Mouse (Mus musculus) gastrocnemius, postnatal 25 days (tissue): ENCODE measurements at regions not wholly inside any gene's neighbourhood (a gene's known extent, or its start where the extent isn't known, plus 50 kb on each side); places are given as distances from the start of the nearest gene placed in this dataset.
"Not testable (repeated sequence)": the region's sequence is repeated elsewhere in the genome, so short reads cannot be mapped to it uniquely, and the experiment has no call there.

Experiments
- DNase-seq: peaks from one replicate; pipeline ENCODE4 v3.0.0; 2022

DNA sequence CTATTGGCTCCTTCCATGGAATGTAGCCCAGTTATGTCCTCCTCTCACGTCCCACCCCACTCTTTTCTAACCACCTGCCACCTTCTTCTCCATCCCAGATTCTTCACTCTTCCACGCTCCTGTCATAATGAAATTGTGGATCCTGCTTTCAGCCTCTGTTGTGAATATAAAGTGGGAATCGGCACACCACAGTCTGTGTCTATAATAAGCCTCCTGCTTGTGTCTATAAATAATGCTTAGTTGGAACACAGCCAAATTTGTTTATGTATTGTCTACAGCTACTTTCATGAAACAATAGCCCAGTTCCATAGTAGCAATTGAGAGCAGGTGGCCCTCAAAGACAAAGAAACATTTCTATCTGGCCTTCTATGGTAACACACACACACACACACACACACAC, 137.5 kb upstream of the Rps6ka3 start:
- DNase-seq = no peak

DNA sequence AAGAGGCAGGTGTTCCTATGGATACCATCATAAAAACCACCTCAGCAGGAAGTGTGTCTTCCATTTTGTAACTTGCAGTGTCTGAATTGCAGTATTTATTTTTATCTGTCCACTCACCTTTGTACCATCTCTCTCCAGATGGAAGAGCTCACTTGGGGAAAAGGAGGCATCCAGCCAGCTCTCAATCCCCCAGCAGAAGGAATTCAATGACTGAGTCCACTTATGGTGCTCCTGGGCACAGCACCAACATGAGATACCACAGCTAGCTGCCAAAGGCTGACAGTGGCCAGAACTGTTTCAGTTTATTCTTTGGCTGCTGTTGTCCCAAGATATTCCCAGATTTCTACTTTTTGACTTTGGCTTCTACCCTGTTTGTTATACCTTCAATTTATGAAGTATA, 136.6 kb upstream of the Rps6ka3 start:
- DNase-seq = no peak

DNA sequence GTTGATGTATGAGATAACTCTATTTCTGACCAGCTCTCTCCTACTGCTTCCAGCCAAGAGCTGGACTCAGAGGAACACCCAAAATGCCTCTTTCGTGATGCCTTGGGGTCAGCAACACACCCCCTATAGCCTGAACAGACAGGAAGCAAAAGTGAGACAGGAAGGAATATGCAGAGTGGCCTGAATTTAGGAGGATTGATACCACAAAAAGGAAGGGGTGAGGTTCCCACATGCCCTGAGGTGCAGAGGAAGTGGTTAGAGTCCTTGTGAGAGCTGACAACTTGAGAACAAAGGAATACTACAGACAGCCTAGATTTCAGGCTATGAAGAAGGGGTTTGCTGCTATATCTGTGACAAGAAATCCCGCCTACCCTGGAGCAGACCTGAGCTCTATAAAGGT, 129.6 kb upstream of the Rps6ka3 start:
- no peak for DNase-seq

DNA sequence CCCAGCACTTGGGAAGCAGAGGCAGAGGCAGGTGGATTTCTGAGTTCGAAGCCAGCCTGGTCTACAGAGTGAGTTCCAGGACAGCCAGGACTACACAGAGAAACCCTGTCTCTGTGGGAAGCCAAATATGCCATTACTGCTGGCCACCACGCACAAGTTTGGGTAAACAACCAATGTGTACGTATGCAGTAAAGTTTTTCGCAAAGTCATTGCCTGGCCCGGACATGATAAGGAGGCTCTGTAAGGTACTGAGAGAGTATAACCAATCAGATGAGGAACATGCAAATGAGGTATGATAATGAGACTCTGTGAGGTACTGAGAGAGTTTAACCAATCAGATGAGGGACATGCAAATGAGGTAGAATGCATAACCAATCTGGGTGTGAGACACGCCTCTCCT, 99.5 kb upstream of the Rps6ka3 start:
- not testable (repeated sequence) for DNase-seq

DNA sequence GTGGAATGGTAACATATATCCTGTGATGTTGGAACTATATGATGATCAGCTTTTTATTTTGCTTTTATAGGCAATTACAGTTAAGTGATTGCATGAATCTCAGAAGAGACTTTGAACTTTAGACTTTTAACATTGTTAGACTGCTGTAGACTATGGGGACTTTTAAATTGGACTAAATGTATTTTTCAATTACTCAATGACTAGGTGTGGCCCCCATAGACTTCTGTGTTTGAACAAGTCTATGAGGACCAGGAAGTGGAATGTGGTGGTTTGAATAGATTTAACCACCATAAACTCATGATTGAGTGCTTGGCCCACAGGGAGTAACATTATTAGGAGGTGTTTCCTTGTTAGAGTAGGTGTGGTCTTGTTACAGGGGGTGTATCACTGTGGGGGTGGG, 93.9 kb upstream of the Rps6ka3 start:
- DNase-seq = no peak

DNA sequence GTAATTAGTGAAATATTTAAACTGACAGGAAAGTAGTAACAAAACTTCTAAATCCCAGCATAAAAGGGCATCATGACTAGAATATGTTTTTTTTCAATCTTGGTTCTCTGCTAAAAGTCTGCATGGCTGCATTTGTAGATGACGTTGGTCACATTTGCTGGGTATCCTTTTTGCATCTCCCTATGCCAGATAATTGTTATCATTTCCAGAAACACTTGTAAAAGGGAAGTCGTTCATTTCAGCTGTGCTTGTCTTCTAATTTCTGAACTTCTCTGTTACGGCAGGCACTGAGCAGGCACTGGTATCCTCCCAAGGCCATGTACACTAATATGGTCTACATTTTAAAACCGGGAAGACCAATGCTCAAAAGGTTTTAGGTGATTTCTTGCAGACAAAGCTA, 69.6 kb upstream of the Rps6ka3 start:
- DNase-seq = no peak

DNA sequence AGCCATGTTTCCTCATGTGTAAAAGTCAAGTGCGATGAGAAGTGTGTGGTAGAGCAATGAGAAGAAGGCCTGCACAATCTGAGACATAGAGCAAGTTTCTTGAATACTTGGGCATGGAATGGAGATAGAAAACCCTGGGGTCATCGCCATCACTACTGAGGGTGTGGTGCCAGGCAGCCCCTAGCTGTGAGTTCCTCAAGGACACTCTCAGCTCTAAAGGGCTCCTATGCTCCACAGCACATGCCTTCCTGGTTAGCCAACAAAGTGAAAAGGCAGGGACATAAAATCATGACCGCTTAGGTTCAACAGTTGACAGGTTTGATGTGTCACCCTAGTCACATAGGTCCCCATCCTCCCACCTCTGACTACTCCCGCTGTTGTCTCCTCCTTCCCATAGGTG, 66.8 kb upstream of the Rps6ka3 start:
- DNase-seq = no peak

DNA sequence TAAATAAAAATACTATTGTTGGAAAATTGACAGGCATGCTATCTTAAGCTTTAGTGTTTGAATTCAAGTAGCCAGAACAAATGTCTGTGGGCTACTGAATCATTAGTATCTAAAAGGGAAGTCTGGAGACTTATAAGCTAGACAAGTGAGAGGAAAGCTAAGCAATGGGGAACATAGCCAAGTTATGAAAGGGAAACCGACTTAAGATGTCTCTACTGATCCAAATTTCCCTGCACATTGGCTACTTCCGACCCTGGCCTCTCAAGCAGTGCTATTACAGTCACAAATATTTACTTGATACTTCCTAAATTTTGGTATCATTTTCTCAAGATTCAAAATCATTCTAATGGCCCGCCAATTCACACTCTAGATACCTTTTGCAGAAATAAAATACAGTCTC, 65.4 kb upstream of the Rps6ka3 start:
- DNase-seq = no peak

DNA sequence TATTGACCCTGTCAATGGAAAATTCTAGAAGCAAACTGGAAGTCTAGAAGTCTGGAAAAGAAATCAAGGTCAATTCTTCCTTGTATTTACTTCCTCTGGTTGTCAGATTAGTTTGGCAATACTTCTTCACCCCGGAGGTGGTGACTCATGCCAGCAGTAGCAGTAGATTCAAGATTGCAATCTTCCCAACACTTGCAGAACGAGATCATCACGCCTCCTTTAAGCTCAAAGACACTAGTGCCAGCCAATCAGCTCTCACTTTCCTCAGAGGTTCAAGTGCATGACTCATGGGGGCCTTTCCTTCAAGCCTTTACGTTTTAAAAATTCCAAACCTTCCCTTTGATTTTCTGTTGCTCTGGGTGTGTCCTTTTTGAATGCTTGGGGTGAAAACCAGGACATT, 64.9 kb upstream of the Rps6ka3 start:
- no peak for DNase-seq

DNA sequence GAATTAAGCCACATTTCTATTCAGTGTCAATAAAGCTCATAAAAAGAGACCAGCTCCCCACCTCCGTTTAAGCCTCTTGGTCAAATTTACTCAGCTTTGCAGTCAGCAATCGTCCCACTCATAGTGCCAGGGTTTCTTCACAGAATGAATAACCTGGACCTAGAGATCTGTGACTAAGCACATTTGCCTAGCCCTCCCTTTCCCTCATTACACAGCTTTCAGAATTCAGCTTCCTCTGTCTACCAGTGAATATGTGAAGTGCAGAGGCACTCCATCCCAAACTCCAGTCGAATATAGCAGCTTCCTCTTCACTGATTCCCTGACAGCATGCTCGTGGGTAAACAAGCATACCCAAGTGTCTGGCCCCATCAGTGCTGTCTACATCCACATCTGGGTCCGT, 54.3 kb upstream of the Rps6ka3 start:
- DNase-seq = no peak

DNA sequence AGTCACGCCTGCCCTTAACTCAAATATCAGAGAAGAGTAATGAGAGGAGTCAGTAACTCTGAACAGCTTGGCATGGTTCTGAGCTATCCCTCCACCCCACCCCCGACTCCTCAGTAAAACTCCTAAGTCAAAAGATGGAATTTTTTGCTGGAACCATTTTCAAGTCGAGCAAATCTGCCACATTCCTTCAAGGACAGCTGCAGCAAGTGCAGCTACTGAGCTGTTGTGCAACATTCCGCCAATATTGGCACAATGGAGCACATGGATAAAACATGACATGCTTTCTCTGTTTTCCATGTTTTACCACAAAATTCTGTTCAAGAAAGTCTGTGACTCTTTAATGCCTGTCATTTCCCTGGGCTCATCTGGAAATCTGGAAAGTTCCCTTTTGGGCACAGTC, 53.1 kb upstream of the Rps6ka3 start:
- no peak for DNase-seq

DNA sequence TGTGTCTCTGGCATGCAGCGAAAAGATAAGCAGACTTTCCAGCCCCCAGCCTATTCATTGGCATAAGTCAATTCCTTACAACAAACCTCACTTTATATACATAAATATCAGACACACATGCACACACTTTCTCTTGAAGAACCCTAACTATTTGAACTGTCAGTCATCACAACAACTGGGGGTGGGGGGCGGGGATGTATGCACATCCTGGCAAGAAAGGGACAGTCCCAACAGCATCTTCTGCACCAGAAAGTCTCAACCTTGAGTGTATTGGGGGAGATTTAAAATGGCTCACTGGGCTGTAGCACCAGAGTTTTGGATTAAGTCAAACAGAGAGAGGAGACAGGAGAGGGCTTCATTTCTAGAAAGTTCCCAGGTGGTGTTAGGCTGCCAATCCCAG, 50.4 kb upstream of the Rps6ka3 start:
- DNase-seq = no peak
